Comparison of ENCODE assay signal across 19 mouse cellular contexts in genomic region chr5:43863642-43864041, GRCm38 (mm10). TPM values are rescaled to one million over a fixed set of nuclear protein-coding genes. Genes with fewer than 3 reads are reported as not detected.
"Had no signal": no experiment of that assay in that cellular context is flagged by ENCODE, and none has a peak within 500 bp of the region (broad histone marks: within the 10 kb centered on the region; RNA-seq: fewer than 3 reads in every experiment).

No protein-coding gene starts in this region.

- H3K9ac ChIP-seq: liver, embryonic 13.5 days had no signal

- H3K9me3 ChIP-seq: liver, embryonic 13.5 days had no signal

- H3K4me3 ChIP-seq: left cerebral cortex, adult 2 months; liver, embryonic 13.5 days had no signal

- H3K27ac ChIP-seq: hindbrain, postnatal 0 days; kidney, postnatal 0 days; left cerebral cortex, adult 2 months; liver, embryonic 13.5 days had no signal

- ATAC-seq: hindbrain, postnatal 0 days; inflammation-experienced regulatory T-cells, adult 6 months had no signal

- DNase-seq: kidney, adult 9 months; kidney, postnatal 25 days; layer of hippocampus, postnatal 36 days; liver, embryonic 13.5 days; lung, adult 2 months; lung, postnatal 14 days; lung, postnatal 4 days; midbrain, embryonic 14.5 days; thymus, postnatal 4 days had no signal

- H3K4me2 ChIP-seq: liver, embryonic 13.5 days; midbrain, embryonic 11.5 days had no signal

- H3K36me3 ChIP-seq: liver, embryonic 13.5 days had no signal

RNA-seq across cellular contexts. Expression of gene Bst1, which starts 45.0 kb away (rescaled TPM):
- polyA plus RNA-seq: limb, embryonic 11.5 days; midbrain, embryonic 11.5 days; midbrain, embryonic 14.5 days; neural tube, embryonic 11.5 days; neural tube, embryonic 14.5 days had no signal

RNA-seq across cellular contexts. Expression of gene Gm7879, which starts 49.3 kb away (rescaled TPM):
- polyA plus RNA-seq: kidney, postnatal 0 days; liver, adult 2 months; liver, embryonic 16.5 days; midbrain, embryonic 11.5 days; midbrain, embryonic 14.5 days; neural tube, embryonic 14.5 days had no signal
